Mouse (Mus musculus): ENCODE measurements around the gene Nsd1.

Gene Nsd1

GRCm38 (mm10) chr13:55329109-55329682 lies 119.6 kb downstream of the Nsd1 start:
- DNase-seq (ENCODE audit: low spot score) = peak; percentile 37

- peak; percentile 88 for DNase-seq (ENCODE audit: low spot score)
Observed at GRCm38 (mm10) chr13:55329683-55330566, 120.3 kb downstream of the Nsd1 start, which contains the start of gene Mxd3. TSS of gene Mxd3 (minus strand) at chr13:55329823.

GRCm38 (mm10) chr13:55330567-55331400 lies 121.2 kb downstream of the Nsd1 start:
- no peak for DNase-seq (ENCODE audit: low spot score)

- DNase-seq (ENCODE audit: low spot score) = no peak
Observed at GRCm38 (mm10) chr13:55332331-55332730, 122.7 kb downstream of the Nsd1 start.

- no peak for DNase-seq (ENCODE audit: low spot score)
Observed at GRCm38 (mm10) chr13:55335701-55336100, 126.1 kb downstream of the Nsd1 start.

- no peak for DNase-seq (ENCODE audit: low spot score)
Observed at GRCm38 (mm10) chr13:55337341-55337975, 127.9 kb downstream of the Nsd1 start.

GRCm38 (mm10) chr13:55338131-55339054 lies 128.8 kb downstream of the Nsd1 start:
- DNase-seq (ENCODE audit: low spot score) = no peak

GRCm38 (mm10) chr13:55339259-55339658 lies 129.7 kb downstream of the Nsd1 start:
- DNase-seq (ENCODE audit: low spot score) = no peak

GRCm38 (mm10) chr13:55342469-55342868 lies 132.9 kb downstream of the Nsd1 start:
- no peak for DNase-seq (ENCODE audit: low spot score)

GRCm38 (mm10) chr13:55344286-55344685 lies 134.7 kb downstream of the Nsd1 start:
- DNase-seq (ENCODE audit: low spot score) = no peak

- no peak for DNase-seq (ENCODE audit: low spot score)
Observed at GRCm38 (mm10) chr13:55346745-55347144, 137.2 kb downstream of the Nsd1 start.

- no peak for DNase-seq (ENCODE audit: low spot score)
Observed at GRCm38 (mm10) chr13:55361145-55361544, 151.6 kb downstream of the Nsd1 start.

GRCm38 (mm10) chr13:55361974-55362452 lies 152.4 kb downstream of the Nsd1 start:
- peak; percentile 22 for DNase-seq (ENCODE audit: low spot score)

- DNase-seq (ENCODE audit: low spot score) = peak; percentile 93
Observed at GRCm38 (mm10) chr13:55362453-55363060, 153.0 kb downstream of the Nsd1 start, which contains the start of gene Lman2. TSS of gene Lman2 (minus strand) at chr13:55362783.
